34 mouse cellular contexts compared by ENCODE assay signal in genomic region chr19:3550101-3550500, GRCm38 (mm10).
"Had no signal": no experiment of that assay in that cellular context is flagged by ENCODE, and none has a peak within 500 bp of the region (broad histone marks: within the 10 kb centered on the region; RNA-seq: fewer than 3 reads in every experiment).

No protein-coding gene starts in this region.

- H3K9me3 ChIP-seq: heart, embryonic 10.5 days; heart, embryonic 12.5 days; heart, embryonic 13.5 days; heart, embryonic 15.5 days; hindbrain, embryonic 10.5 days; hindbrain, embryonic 12.5 days; hindbrain, embryonic 13.5 days; hindbrain, embryonic 15.5 days; kidney, embryonic 15.5 days had no signal

- H3K9ac ChIP-seq: heart, embryonic 12.5 days; heart, embryonic 13.5 days; heart, embryonic 15.5 days; hindbrain, embryonic 12.5 days; hindbrain, embryonic 13.5 days; hindbrain, embryonic 14.5 days; hindbrain, embryonic 15.5 days; kidney, embryonic 15.5 days had no signal

- H3K4me1 ChIP-seq: hindbrain, embryonic 10.5 days; hindbrain, embryonic 12.5 days had no signal

- H3K36me3 ChIP-seq: heart, embryonic 15.5 days; hindbrain, embryonic 12.5 days; hindbrain, embryonic 13.5 days; hindbrain, embryonic 15.5 days had no signal

- H3K27ac ChIP-seq: heart, embryonic 10.5 days; heart, embryonic 13.5 days; heart, embryonic 15.5 days; hindbrain, embryonic 10.5 days; hindbrain, embryonic 12.5 days; hindbrain, embryonic 13.5 days; hindbrain, embryonic 14.5 days; hindbrain, embryonic 15.5 days; hindbrain, postnatal 0 days; kidney, embryonic 15.5 days; kidney, postnatal 0 days; layer of hippocampus, adult 2 months; left cerebral cortex, adult 2 months had no signal

- H3K27me3 ChIP-seq: heart, embryonic 12.5 days; heart, embryonic 13.5 days; heart, embryonic 15.5 days; hindbrain, embryonic 12.5 days; hindbrain, embryonic 13.5 days; hindbrain, embryonic 15.5 days; kidney, embryonic 15.5 days had no signal

- H3K4me3 ChIP-seq: heart, embryonic 10.5 days; heart, embryonic 12.5 days; heart, embryonic 13.5 days; heart, embryonic 15.5 days; hindbrain, embryonic 10.5 days; hindbrain, embryonic 12.5 days; hindbrain, embryonic 13.5 days; hindbrain, embryonic 15.5 days; kidney, embryonic 15.5 days; layer of hippocampus, adult 2 months; left cerebral cortex, adult 2 months had no signal

- DNase-seq: heart, postnatal 10 days; heart, postnatal 14 days; heart, postnatal 36 days; heart, postnatal 4 days; kidney, adult 11 months; kidney, adult 18-20 months; kidney, adult 2 months; kidney, adult 8-10 months; kidney, adult 9 months; kidney, postnatal 10 days; kidney, postnatal 14 days; kidney, postnatal 25 days; kidney, postnatal 36 days; kidney, postnatal 4 days; layer of hippocampus, adult 9-11 months; layer of hippocampus, postnatal 36 days had no signal

- ATAC-seq: hindbrain, embryonic 16.5 days; hindbrain, postnatal 0 days; inflammation-experienced regulatory T-cells, adult 6 months; intestine, embryonic 16.5 days had no signal

- H3K4me2 ChIP-seq: heart, embryonic 11.5 days; heart, embryonic 12.5 days; heart, embryonic 13.5 days; heart, embryonic 15.5 days; hindbrain, embryonic 12.5 days; hindbrain, embryonic 13.5 days; hindbrain, embryonic 14.5 days; hindbrain, embryonic 15.5 days; kidney, embryonic 15.5 days had no signal
